Mouse (Mus musculus): ENCODE measurements around the gene Txndc5.

DNA sequence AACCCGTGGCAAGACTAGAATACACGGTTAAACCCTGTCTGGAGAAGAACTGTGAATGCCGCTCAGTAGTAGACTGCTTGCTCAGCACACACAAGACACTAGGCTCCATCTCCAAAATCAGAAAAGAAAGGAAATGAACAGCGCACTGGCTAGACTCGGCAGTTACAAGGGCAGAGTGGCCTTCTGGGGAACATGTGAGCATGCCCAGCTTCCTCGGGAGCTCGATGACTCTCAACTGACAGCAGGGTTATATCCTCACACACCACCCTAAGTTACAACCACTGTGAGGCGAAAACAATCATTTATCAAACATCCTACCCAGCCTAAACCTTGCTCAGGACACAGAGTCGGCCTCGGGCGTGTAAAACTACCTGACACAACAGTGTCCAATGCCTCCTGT, 8.3 kb downstream of the Txndc5 start:
- TF ChIP-seq POLR2A (IDR thresholded peaks at IDR 0.05; ENCODE audit: borderline replicate concordance, extremely low read depth, insufficient read depth, insufficient read length, poor library complexity, severe bottlenecking) (no peak), CTCF (IDR thresholded peaks at IDR 0.05; ENCODE audit: borderline replicate concordance, extremely low read depth, insufficient read depth, insufficient read length) (no peak)

All from brain, embryonic 14.5 days (tissue).